Mouse (Mus musculus): ENCODE measurements around the gene Zbtb46. TPM values are rescaled to one million over a fixed set of nuclear protein-coding genes. Genes with fewer than 3 reads are reported as not detected.
"Not testable (repeated sequence)": the region's sequence is repeated elsewhere in the genome, so short reads cannot be mapped to it uniquely, and the experiment has no call there.

Zbtb46 gene
- 7.4 and 9.0 TPM in 2 replicates for polyA plus RNA-seq (2014; fragmentation: Nextera tagmentation; extraction: Ambion mirVana)

DNA sequence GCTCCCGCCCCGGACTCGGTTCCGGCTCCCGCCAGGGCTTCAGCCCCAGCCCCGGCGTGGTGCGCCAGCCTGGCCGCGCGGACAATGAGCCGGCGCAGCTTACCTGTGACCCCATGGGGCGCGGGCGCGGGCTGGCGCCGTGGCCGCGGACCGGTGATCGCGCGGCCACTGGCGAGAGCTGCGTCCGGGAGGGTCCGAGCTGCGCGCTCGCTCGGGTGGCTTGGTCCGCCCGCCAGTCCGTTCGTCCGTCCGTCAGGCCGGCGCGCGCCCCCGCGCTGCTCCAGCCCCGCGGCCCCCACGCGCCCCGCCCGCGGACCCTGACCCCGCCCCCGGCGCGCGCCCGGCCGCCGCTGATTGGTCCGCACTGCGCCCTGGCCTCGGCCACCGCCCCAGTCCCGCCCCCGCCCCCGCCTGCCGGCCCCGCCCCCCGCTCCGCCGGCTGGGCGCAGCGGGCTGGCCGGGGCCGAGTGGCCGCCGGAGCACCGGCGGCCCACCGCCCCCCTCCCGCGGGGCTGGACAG lies at the start of gene Zbtb46:
TSS of gene Zbtb46 (minus strand) at position 274 of the 520 bp plus-strand sequence.
- H3K4me3 ChIP-seq (ENCODE audit: low read depth, low read length): peak within 1 kb of the TSS; percentile 91
- H3K9me3 ChIP-seq (replicated peaks; ENCODE audit: control insufficient read depth, low read length): no peaks in the 10 kb centered on the region
- H3K36me3 ChIP-seq (replicated peaks; ENCODE audit: control insufficient read depth, insufficient read depth, low read depth, low read length): no peaks in the 10 kb centered on the region
- no peak within 1 kb of the TSS; the same call in 1 of the 2 replicates for H3K27ac ChIP-seq (replicated peaks; ENCODE audit: low read depth, low read length)
- ATAC-seq (replicated peaks; ENCODE audit: insufficient number of reproducible peaks, low FRiP score, low TSS enrichment, low read depth) (peak; percentile 74), DNase-seq (ENCODE audit: low spot score) (peak; percentile 87)
- no peaks in the 10 kb centered on the region; the same call in 1 of the 2 replicates for H3K27me3 ChIP-seq (ENCODE audit: control insufficient read depth, insufficient read depth, low read length)
- peak within 1 kb of the TSS; percentile 99 for H3K4me2 ChIP-seq (ENCODE audit: low read depth, low read length)
- WGBS: under 1% methylated on average over 55 of the region's 83 CpGs
- H3K9ac ChIP-seq (replicated peaks; ENCODE audit: low read length): peak within 1 kb of the TSS; percentile 78
- H3K4me1 ChIP-seq (ENCODE audit: control insufficient read depth, insufficient read depth, low read length): peaks cover 2% of the 10 kb centered on the region; the same call in 1 of the 2 replicates

DNA sequence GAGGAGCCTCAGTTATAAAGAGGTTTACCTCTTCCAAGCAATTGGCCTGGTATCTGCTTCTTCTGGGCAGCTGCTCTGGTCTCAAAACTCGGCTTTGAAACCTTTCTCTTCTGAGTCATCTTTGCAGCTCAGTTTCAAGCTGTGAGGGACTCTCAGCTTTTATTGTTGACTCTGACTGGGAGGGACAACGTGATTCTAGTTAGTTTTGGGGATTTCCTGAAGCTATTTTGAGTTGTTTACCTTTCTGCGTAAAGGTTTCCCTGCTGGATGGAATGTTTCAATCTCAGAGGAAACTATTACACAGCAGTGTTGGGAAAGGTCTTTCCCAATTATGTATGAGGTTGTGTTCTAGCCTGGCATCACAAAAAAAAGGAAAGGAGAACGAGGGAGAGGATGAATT lies 39.4 kb upstream of the Zbtb46 start:
- no peak overlapping the region for H3K27ac ChIP-seq (replicated peaks; ENCODE audit: low read depth, low read length)
- H3K9me3 ChIP-seq (replicated peaks; ENCODE audit: control insufficient read depth, low read length): no peaks in the 10 kb centered on the region
- ATAC-seq (replicated peaks; ENCODE audit: insufficient number of reproducible peaks, low FRiP score, low TSS enrichment, low read depth): no peak
- no peak overlapping the region for H3K4me3 ChIP-seq (ENCODE audit: low read depth, low read length)
- no peaks in the 10 kb centered on the region for H3K27me3 ChIP-seq (ENCODE audit: control insufficient read depth, insufficient read depth, low read length)
- H3K36me3 ChIP-seq (replicated peaks; ENCODE audit: control insufficient read depth, insufficient read depth, low read depth, low read length): peaks cover 2% of the 10 kb centered on the region
- no peaks in the 10 kb centered on the region; the same call in 1 of the 2 replicates for H3K4me1 ChIP-seq (ENCODE audit: control insufficient read depth, insufficient read depth, low read length)
- no peak overlapping the region for H3K9ac ChIP-seq (replicated peaks; ENCODE audit: low read length)
- no peak for DNase-seq (ENCODE audit: low spot score)
- 74% methylated on average over 4 of the region's 4 CpGs for WGBS
- no peak overlapping the region for H3K4me2 ChIP-seq (ENCODE audit: low read depth, low read length)

DNA sequence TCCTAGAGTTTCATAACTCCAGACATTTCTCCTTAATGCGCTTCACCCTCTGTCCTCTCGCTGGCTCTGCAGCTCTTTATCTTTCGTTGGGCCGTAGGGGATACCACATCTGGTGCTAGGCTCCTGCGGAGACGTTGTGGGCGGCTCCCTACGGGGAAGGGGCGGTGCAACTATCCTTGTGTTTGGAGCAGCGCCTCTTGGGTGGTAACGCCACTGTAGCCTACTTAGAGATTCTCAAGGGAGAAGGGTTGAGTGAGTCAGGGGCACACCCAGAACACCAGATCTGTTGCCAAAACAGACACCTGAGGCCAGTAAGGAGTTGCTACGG lies 38.3 kb upstream of the Zbtb46 start:
- Histone ChIP-seq H3K4me3 (ENCODE audit: low read depth, low read length) (peak overlapping the region; percentile 54), H3K27me3 (ENCODE audit: control insufficient read depth, insufficient read depth, low read length) (no peaks in the 10 kb centered on the region), H3K4me1 (ENCODE audit: control insufficient read depth, insufficient read depth, low read length) (no peaks in the 10 kb centered on the region; the same call in 1 of the 2 replicates), H3K27ac (replicated peaks; ENCODE audit: low read depth, low read length) (peak overlapping the region; percentile 65), H3K36me3 (replicated peaks; ENCODE audit: control insufficient read depth, insufficient read depth, low read depth, low read length) (peaks cover 2% of the 10 kb centered on the region), H3K4me2 (ENCODE audit: low read depth, low read length) (peak overlapping the region; percentile 66), H3K9me3 (replicated peaks; ENCODE audit: control insufficient read depth, low read length) (no peaks in the 10 kb centered on the region), H3K9ac (replicated peaks; ENCODE audit: low read length) (peak overlapping the region; percentile 76)
- peak; percentile 64 for ATAC-seq (replicated peaks; ENCODE audit: insufficient number of reproducible peaks, low FRiP score, low TSS enrichment, low read depth)
- WGBS: 0% methylated on average over 12 of the region's 12 CpGs
- DNase-seq (ENCODE audit: low spot score): peak; percentile 70

DNA sequence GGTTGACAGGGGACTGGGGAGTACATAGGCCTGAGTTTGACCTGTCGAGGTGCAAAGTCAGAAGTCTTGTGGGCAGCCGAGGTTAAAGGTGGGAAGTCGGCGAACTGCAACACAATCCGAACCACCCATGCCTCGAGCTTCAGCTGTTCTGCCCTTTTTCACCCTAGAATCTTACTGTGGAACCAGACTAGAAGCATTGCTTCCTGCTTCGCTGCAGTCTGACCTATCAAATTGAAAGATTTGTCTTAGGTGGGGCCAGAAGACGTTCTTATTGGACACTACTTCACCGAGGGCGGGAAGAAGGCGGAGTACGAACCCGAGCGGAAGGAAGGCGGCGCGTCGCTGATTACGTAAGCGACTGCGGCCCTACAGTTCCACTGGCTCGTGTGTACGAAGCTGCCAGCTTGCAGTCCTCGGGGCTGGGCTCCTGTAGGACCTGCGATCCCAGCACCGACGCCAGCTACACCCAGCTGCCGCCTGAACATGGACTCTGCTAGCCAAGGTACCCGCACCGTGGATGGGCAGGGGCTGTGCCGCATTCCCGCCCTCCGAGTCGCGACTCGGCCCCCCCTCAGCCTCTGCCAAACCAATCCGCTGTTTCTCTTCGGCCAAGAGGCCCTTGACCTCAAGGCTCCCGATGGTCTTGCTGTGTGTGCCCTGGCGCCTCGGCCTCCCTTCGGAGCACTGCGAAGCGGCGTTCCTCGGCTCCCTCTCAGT lies 37.8 kb upstream of the Zbtb46 start, which contains the start of gene Tpd52l2:
TSS of gene Tpd52l2 (plus strand) at position 312 of the 717 bp plus-strand sequence.
- Histone ChIP-seq H3K4me2 (ENCODE audit: low read depth, low read length) (peak within 1 kb of the TSS; percentile 69), H3K9me3 (replicated peaks; ENCODE audit: control insufficient read depth, low read length) (no peaks in the 10 kb centered on the region), H3K4me3 (ENCODE audit: low read depth, low read length) (peak within 1 kb of the TSS; percentile 54), H3K4me1 (ENCODE audit: control insufficient read depth, insufficient read depth, low read length) (no peaks in the 10 kb centered on the region; the same call in 1 of the 2 replicates), H3K27ac (replicated peaks; ENCODE audit: low read depth, low read length) (peak within 1 kb of the TSS; percentile 65), H3K27me3 (ENCODE audit: control insufficient read depth, insufficient read depth, low read length) (no peaks in the 10 kb centered on the region), H3K36me3 (replicated peaks; ENCODE audit: control insufficient read depth, insufficient read depth, low read depth, low read length) (peaks cover under 1% of the 10 kb centered on the region; the same call in 1 of the 2 replicates), H3K9ac (replicated peaks; ENCODE audit: low read length) (peak within 1 kb of the TSS; percentile 76)
- peak; percentile 97 for DNase-seq (ENCODE audit: low spot score)
- ATAC-seq (replicated peaks; ENCODE audit: insufficient number of reproducible peaks, low FRiP score, low TSS enrichment, low read depth): peak; percentile 96
- WGBS: under 1% methylated on average over 46 of the region's 46 CpGs

DNA sequence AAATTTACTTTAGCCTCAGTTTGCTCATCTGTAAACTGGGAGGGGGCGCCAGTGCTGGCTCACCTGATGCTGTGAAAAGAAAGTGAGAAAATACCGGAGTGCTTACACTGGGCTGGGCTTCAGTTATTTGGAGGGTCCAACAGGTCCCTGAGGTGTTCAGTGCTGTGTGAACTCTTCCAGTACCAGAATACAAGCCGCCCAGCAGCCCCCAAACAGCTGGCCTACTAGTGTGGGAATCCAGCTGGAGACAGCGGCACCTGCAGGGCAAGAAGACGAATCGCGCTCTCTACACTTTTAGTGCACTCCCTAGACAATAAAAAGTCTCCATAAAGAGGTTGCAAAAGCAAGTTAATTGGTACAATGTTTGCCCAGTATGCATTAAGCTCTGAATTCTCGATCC lies 37.1 kb upstream of the Zbtb46 start:
- Histone ChIP-seq H3K36me3 (replicated peaks; ENCODE audit: control insufficient read depth, insufficient read depth, low read depth, low read length) (no peaks in the 10 kb centered on the region), H3K4me1 (ENCODE audit: control insufficient read depth, insufficient read depth, low read length) (no peaks in the 10 kb centered on the region; the same call in 1 of the 2 replicates), H3K9me3 (replicated peaks; ENCODE audit: control insufficient read depth, low read length) (no peaks in the 10 kb centered on the region), H3K9ac (replicated peaks; ENCODE audit: low read length) (peak overlapping the region; percentile 51), H3K27me3 (ENCODE audit: control insufficient read depth, insufficient read depth, low read length) (no peaks in the 10 kb centered on the region), H3K4me2 (ENCODE audit: low read depth, low read length) (peak overlapping the region; percentile 69), H3K27ac (replicated peaks; ENCODE audit: low read depth, low read length) (0 out of 2 replicates have a peak overlapping the region, but pooled peaks have one; percentile 20), H3K4me3 (ENCODE audit: low read depth, low read length) (peak overlapping the region; percentile 54)
- DNase-seq (ENCODE audit: low spot score): peak; percentile 77
- peak; percentile 64 for ATAC-seq (replicated peaks; ENCODE audit: insufficient number of reproducible peaks, low FRiP score, low TSS enrichment, low read depth)
- WGBS: 18% methylated on average over 8 of the region's 8 CpGs

DNA sequence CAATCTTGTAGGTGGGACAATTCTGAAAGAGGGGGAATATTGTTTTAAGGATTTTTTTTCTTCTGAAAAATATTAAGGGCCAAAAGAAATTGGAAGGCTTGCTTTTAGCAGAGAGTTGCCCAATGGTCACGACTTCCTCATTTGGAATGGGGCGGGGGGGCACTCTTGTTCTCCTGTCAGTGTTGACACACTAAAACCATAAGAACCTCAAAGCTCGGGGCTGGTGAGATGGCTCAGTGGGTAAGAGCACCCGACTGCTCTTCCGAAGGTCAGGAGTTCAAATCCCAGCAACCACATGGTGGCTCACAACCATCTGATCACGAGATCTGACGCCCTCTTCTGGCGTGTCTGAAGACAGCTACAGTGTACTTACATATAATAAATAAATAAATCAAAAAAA lies 36.6 kb upstream of the Zbtb46 start:
- WGBS: 56% methylated on average over 8 of the region's 8 CpGs
- not testable (repeated sequence) for H3K27me3 ChIP-seq (ENCODE audit: control insufficient read depth, insufficient read depth, low read length); H3K36me3 ChIP-seq (replicated peaks; ENCODE audit: control insufficient read depth, insufficient read depth, low read depth, low read length); H3K4me2 ChIP-seq (ENCODE audit: low read depth, low read length); H3K27ac ChIP-seq (replicated peaks; ENCODE audit: low read depth, low read length); H3K9me3 ChIP-seq (replicated peaks; ENCODE audit: control insufficient read depth, low read length); H3K4me3 ChIP-seq (ENCODE audit: low read depth, low read length); ATAC-seq (replicated peaks; ENCODE audit: insufficient number of reproducible peaks, low FRiP score, low TSS enrichment, low read depth); DNase-seq (ENCODE audit: low spot score); H3K9ac ChIP-seq (replicated peaks; ENCODE audit: low read length); H3K4me1 ChIP-seq (ENCODE audit: control insufficient read depth, insufficient read depth, low read length)

DNA sequence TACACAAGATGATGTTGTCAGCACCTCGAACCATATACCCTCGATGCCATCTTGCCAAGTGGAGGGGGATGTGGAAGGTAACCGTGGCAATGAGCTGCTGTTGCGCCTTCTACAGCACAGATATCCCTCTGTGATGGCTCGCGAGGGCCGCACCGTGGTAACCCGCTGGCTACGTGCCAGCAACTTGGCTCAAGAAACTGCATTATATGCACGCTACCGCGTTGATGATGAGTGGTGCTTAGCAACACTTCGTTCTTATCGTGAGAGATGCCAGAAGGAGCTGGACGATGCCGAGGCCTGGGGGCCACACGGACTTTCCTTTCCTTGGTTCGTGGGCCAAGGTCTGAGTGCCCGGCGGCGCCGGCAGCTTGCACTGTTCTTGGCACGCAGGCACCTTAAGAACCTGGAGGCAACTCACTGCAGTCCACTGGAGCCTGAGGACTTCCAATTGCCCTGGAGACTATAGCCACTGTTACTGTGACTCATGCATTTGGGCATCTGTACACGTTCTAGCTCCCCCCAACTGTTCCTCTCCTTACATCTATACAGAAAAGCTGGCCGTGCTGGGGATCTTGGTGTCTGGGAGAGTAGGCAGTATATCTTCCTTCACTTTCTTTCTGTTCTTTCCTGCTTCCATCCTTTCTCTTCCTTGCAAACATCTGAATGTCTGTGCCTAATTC lies 35.2 kb upstream of the Zbtb46 start:
- Histone ChIP-seq H3K27me3 (ENCODE audit: control insufficient read depth, insufficient read depth, low read length) (no peaks in the 10 kb centered on the region), H3K4me2 (ENCODE audit: low read depth, low read length) (no peak overlapping the region), H3K9ac (replicated peaks; ENCODE audit: low read length) (no peak overlapping the region), H3K36me3 (replicated peaks; ENCODE audit: control insufficient read depth, insufficient read depth, low read depth, low read length) (no peaks in the 10 kb centered on the region), H3K9me3 (replicated peaks; ENCODE audit: control insufficient read depth, low read length) (no peaks in the 10 kb centered on the region), H3K4me1 (ENCODE audit: control insufficient read depth, insufficient read depth, low read length) (no peaks in the 10 kb centered on the region; the same call in 1 of the 2 replicates), H3K27ac (replicated peaks; ENCODE audit: low read depth, low read length) (no peak overlapping the region), H3K4me3 (ENCODE audit: low read depth, low read length) (no peak overlapping the region)
- no peak for DNase-seq (ENCODE audit: low spot score)
- no peak for ATAC-seq (replicated peaks; ENCODE audit: insufficient number of reproducible peaks, low FRiP score, low TSS enrichment, low read depth)
- 81% methylated on average over 26 of the region's 26 CpGs for WGBS

Data from embryonic facial prominence, embryonic 11.5 days (tissue).